Mouse (Mus musculus) midbrain, embryonic 12.5 days (tissue): ENCODE results near the gene Krt9. TPM values are rescaled to one million over a fixed set of nuclear protein-coding genes. Genes with fewer than 3 reads are reported as not detected.

Source experiments
- ATAC-seq: fragments of 200-750 bp; cut with Nextera tagmentation; 2 replicates; pipeline ENCODE4 v1.8.0; 2017; ENCODE audit warnings: low read depth, moderate TSS enrichment, moderate library complexity; ENCODE audit not compliant: low FRiP score
- H3K27ac ChIP-seq: fragments of 300-500 bp; sonication (generic); replicated peaks from 2 replicates; pipeline ENCODE4 v1.5.1; 2016; ENCODE audit warnings: mild to moderate bottlenecking
- H3K27me3 ChIP-seq: fragments of 300-500 bp; sonication (generic); 2 replicates; pipeline ENCODE4 v1.6.1; 2016; ENCODE audit warnings: mild to moderate bottlenecking
- H3K36me3 ChIP-seq: fragments of 300-500 bp; sonication (generic); 2 replicates; pipeline ENCODE4 v1.6.1; 2016
- H3K4me1 ChIP-seq: fragments of 300-500 bp; sonication (generic); 2 replicates; pipeline ENCODE4 v1.6.1; 2016
- H3K4me2 ChIP-seq: fragments of 300-500 bp; sonication (generic); replicated peaks from 2 replicates; pipeline ENCODE4 v1.6.1; 2016; ENCODE audit warnings: mild to moderate bottlenecking, moderate library complexity
- H3K4me3 ChIP-seq: fragments of 300-500 bp; sonication (generic); 2 replicates; pipeline ENCODE4 v1.5.1; 2016; ENCODE audit warnings: mild to moderate bottlenecking
- H3K9ac ChIP-seq: fragments of 300-500 bp; sonication (generic); replicated peaks from 2 replicates; pipeline ENCODE4 v1.6.1; 2016; ENCODE audit warnings: mild to moderate bottlenecking, moderate library complexity
- H3K9me3 ChIP-seq: fragments of 300-500 bp; sonication (generic); 2 replicates; pipeline ENCODE4 v1.6.1; 2016; ENCODE audit warnings: mild to moderate bottlenecking
- WGBS: fragments of 180-500 bp; shearing (Covaris S2); methylation state at CpG from one replicate; pipeline ENCODE4 v1.1.7; 2016; 5-methylcytosine and 5-hydroxymethylcytosine counted together
- polyA plus RNA-seq: library from polyadenylated mRNA; unstranded; fragments of >200 nt; fragmentation: Nextera tagmentation; extraction: Ambion mirVana; gene quantifications from 2 replicates; pipeline ENCODE4 v1.2.1, GENCODE M21; 2016

Gene Krt9
- polyA plus RNA-seq, 1 experiment from 2014 or later, result not detected

DNA sequence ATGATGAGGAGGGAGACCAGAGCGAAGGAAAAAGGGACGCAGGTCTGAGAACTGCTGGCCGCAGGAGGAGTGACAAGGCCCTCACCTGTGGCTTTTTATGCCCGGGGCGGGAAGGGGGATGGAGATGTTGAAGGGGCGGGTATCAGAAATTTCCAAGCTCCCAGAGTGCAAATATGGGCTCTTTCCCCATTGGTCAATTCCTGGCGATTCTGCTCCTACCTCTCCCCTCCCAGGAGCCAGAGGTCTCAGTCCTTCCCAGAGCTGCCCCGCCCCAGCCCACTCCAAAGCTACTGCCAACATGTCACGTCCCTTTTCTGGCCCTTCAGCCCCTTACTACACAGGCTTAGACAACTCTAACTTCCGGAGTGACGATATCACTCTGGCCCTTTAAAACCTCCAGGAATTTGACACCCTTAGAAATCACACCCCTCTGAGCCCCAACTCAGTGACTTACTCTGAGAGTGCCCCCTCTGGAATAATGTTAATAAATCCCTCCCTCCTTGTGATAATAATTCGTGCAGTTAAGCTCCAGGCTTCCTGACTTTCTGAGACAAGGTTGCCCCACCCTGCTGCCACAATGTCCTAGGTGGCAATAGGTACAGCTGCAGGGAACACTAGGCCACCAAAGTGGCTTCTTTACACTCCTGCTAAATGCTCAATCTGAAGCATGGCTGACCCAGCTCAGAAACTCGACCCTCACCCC is 47.0 kb downstream of the Krt9 start:
- peak overlapping the region; percentile 50 for H3K4me2 ChIP-seq
- H3K27me3 ChIP-seq, result peaks cover 41% of the 10 kb centered on the region
- no peak for ATAC-seq
- H3K27ac ChIP-seq, result no peak overlapping the region
- WGBS, result 4% methylated on average over 13 of the region's 13 CpGs
- H3K4me3 ChIP-seq, result peak overlapping the region; percentile 27
- H3K36me3 ChIP-seq, result no peaks in the 10 kb centered on the region
- peaks cover 10% of the 10 kb centered on the region for H3K4me1 ChIP-seq
- no peaks in the 10 kb centered on the region for H3K9me3 ChIP-seq
- no peak overlapping the region for H3K9ac ChIP-seq

GRCm38 (mm10) chr11:100145104-100145503 is 47.9 kb downstream of the Krt9 start:
- H3K4me3 ChIP-seq, result peak overlapping the region; percentile 27
- H3K36me3 ChIP-seq, result no peaks in the 10 kb centered on the region
- ATAC-seq, result no peak
- peaks cover 10% of the 10 kb centered on the region for H3K4me1 ChIP-seq
- no peak overlapping the region for H3K27ac ChIP-seq
- H3K4me2 ChIP-seq, result peak overlapping the region; percentile 50
- WGBS, result 3% methylated on average over 20 of the region's 20 CpGs
- no peaks in the 10 kb centered on the region for H3K9me3 ChIP-seq
- H3K27me3 ChIP-seq, result peaks cover 41% of the 10 kb centered on the region
- no peak overlapping the region; the same call in 1 of the 2 replicates for H3K9ac ChIP-seq

DNA sequence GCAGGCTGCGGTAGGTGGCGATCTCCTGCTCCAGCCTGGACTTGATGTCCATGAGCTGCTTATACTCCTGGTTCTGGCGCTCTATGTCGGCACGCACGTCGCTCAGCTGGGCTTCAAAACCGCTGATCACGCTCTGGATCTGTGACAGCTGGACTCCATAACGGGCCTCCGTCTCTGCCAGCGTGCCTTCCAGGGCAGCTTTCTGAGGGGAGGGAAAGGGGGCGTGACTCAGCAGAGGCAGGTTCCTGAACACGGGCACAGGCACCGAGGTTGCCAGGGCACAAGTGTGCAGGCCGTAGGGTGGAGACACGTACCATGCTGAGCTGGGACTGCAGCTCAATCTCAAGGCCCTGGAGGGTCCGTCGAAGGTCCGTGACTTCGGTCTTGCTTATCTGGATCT is 52.1 kb downstream of the Krt9 start:
- Histone ChIP-seq H3K9ac (no peak overlapping the region), H3K4me2 (no peak overlapping the region), H3K4me3 (no peak overlapping the region), H3K9me3 (no peaks in the 10 kb centered on the region), H3K36me3 (no peaks in the 10 kb centered on the region), H3K4me1 (peaks cover 31% of the 10 kb centered on the region), H3K27me3 (peaks cover 35% of the 10 kb centered on the region), H3K27ac (no peak overlapping the region)
- WGBS, result 91% methylated on average over 21 of the region's 21 CpGs
- ATAC-seq, result no peak

GRCm38 (mm10) chr11:100139391-100139790 is 53.7 kb downstream of the Krt9 start:
- WGBS, result 68% methylated on average over 2 of the region's 2 CpGs
- H3K27me3 ChIP-seq, result peaks cover 28% of the 10 kb centered on the region
- no peak overlapping the region for H3K27ac ChIP-seq
- no peaks in the 10 kb centered on the region for H3K9me3 ChIP-seq
- peaks cover 22% of the 10 kb centered on the region for H3K4me1 ChIP-seq
- no peak overlapping the region for H3K9ac ChIP-seq
- H3K4me2 ChIP-seq, result no peak overlapping the region
- H3K4me3 ChIP-seq, result no peak overlapping the region
- no peak for ATAC-seq
- no peaks in the 10 kb centered on the region for H3K36me3 ChIP-seq

- no peak overlapping the region for H3K4me2 ChIP-seq
- H3K4me1 ChIP-seq, result peaks cover 22% of the 10 kb centered on the region
- H3K36me3 ChIP-seq, result no peaks in the 10 kb centered on the region
- H3K9ac ChIP-seq, result no peak overlapping the region
- H3K27ac ChIP-seq, result no peak overlapping the region
- H3K9me3 ChIP-seq, result no peaks in the 10 kb centered on the region
- H3K4me3 ChIP-seq, result no peak overlapping the region
- no peak for ATAC-seq
- H3K27me3 ChIP-seq, result peaks cover 22% of the 10 kb centered on the region
- 39% methylated on average over 7 of the region's 7 CpGs for WGBS
These were observed 54.2 kb downstream of the Krt9 start for GRCm38 (mm10) chr11:100138809-100139208.

DNA sequence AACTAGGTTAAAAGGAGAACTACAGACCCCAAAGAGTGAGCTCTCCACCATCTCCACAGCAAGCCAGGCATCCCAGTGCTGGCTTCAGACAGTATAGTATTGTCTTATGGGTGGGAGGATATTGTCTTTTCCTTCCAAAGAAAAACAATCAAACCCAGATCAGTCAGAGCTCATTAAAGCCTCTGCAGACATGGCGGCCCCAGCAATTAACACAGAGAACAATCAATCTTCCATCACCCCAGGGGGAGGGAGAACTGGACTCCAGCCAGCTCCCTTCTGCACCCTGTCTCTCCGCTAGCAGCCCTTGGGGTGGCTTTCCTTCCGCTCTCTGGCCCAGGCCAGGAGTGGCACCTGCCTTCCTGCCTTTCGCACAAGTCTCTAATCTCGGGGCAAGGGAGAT is 55.4 kb downstream of the Krt9 start:
- peaks cover 22% of the 10 kb centered on the region for H3K4me1 ChIP-seq
- WGBS, result 42% methylated on average over 5 of the region's 5 CpGs
- H3K9me3 ChIP-seq, result no peaks in the 10 kb centered on the region
- H3K27me3 ChIP-seq, result peaks cover 26% of the 10 kb centered on the region
- H3K9ac ChIP-seq, result no peak overlapping the region
- H3K4me2 ChIP-seq, result no peak overlapping the region
- H3K27ac ChIP-seq, result no peak overlapping the region
- H3K4me3 ChIP-seq, result no peak overlapping the region
- H3K36me3 ChIP-seq, result no peaks in the 10 kb centered on the region
- no peak; the same call in 1 of the 2 replicates for ATAC-seq

Other genes starting within 250 kb of the Krt9 start
- gene Krtap9-5, start 244.8 kb downstream of the Krt9 start, polyA plus RNA-seq, result not detected in 2 replicates
- gene Krtap29-1, start 214.2 kb downstream of the Krt9 start, polyA plus RNA-seq, result not detected in 2 replicates
- gene Krtap16-1, start 206.6 kb downstream of the Krt9 start, polyA plus RNA-seq, result not detected in 2 replicates
- gene Krtap17-1, start 199.3 kb downstream of the Krt9 start, polyA plus RNA-seq, result not detected in 2 replicates
- not detected in 2 replicates for gene Krt33a, start 177.0 kb downstream of the Krt9 start, polyA plus RNA-seq
- not detected in 2 replicates for gene Krt33b, start 163.4 kb downstream of the Krt9 start, polyA plus RNA-seq
- not detected in 2 replicates for gene Krt34, start 151.7 kb downstream of the Krt9 start, polyA plus RNA-seq
- gene Krt31, start 142.7 kb downstream of the Krt9 start, polyA plus RNA-seq, result not detected in 2 replicates
- not detected in 2 replicates for gene Krt32, start 105.0 kb downstream of the Krt9 start, polyA plus RNA-seq
- gene Krt35, start 97.0 kb downstream of the Krt9 start, polyA plus RNA-seq, result not detected in 2 replicates
- gene Krt36, start 87.6 kb downstream of the Krt9 start, polyA plus RNA-seq, result not detected in 2 replicates
- gene Krt13, start 71.7 kb downstream of the Krt9 start, polyA plus RNA-seq, result not detected in 2 replicates
- gene Krt15, start 57.3 kb downstream of the Krt9 start, polyA plus RNA-seq, result 5.9 and 7.8 TPM in 2 replicates
- gene Krt19, start 44.6 kb downstream of the Krt9 start, polyA plus RNA-seq, result 3.7 and 5.4 TPM in 2 replicates
- 4.5 and 5.5 TPM in 2 replicates for gene Krt14, start 14.3 kb upstream of the Krt9 start, polyA plus RNA-seq
- gene Krt16, start 55.7 kb upstream of the Krt9 start, polyA plus RNA-seq, result not detected in 2 replicates
- 0.56 and 1.1 TPM in 2 replicates for gene Krt17, start 67.8 kb upstream of the Krt9 start, polyA plus RNA-seq
- gene Krt42, start 76.6 kb upstream of the Krt9 start, polyA plus RNA-seq, result not detected in 2 replicates
- 1,467 and 1,563 TPM in 2 replicates for gene Eif1, start 126.6 kb upstream of the Krt9 start, polyA plus RNA-seq
- gene Gast, start 141.2 kb upstream of the Krt9 start, polyA plus RNA-seq, result 0.97 and 1.2 TPM in 2 replicates
- 72.8 and 86.6 TPM in 2 replicates for gene Hap1, start 162.9 kb upstream of the Krt9 start, polyA plus RNA-seq
- 46.4 and 53.8 TPM in 2 replicates for gene Jup, start 204.5 kb upstream of the Krt9 start, polyA plus RNA-seq
- 19.7 and 25.4 TPM in 2 replicates for gene P3h4, start 221.6 kb upstream of the Krt9 start, polyA plus RNA-seq
- 44.5 and 48.0 TPM in 2 replicates for gene Fkbp10, start 222.5 kb upstream of the Krt9 start, polyA plus RNA-seq
- 93.9 and 100.0 TPM in 2 replicates for gene Nt5c3b, start 248.6 kb upstream of the Krt9 start, polyA plus RNA-seq
- gene Klhl10, start 248.7 kb upstream of the Krt9 start, polyA plus RNA-seq, result 0.75 and 0.89 TPM in 2 replicates